ENCODE assay signal across 18 mouse cellular contexts in genomic region chr13:44019304-44019583, GRCm38 (mm10).
DNase-seq lines count a peak whose midpoint lies in the region; ATAC-seq and TF ChIP-seq lines count a peak whose summit lies in the region.
"Had no signal": no experiment of that assay in that cellular context is flagged by ENCODE, and none has a peak within 500 bp of the region (broad histone marks: within the 10 kb centered on the region; RNA-seq: fewer than 3 reads in every experiment).

No protein-coding gene starts in this region.

- H3K36me3 ChIP-seq in forebrain, embryonic 13.5 days (ENCODE audit: poor library complexity, severe bottlenecking), result no peaks in the 10 kb centered on the region
- no peaks in the 10 kb centered on the region for H3K36me3 ChIP-seq in forebrain, postnatal 0 days (ENCODE audit: insufficient read depth)
- H3K36me3 ChIP-seq in hindbrain, postnatal 0 days (ENCODE audit: insufficient read depth, low read length), result no peaks in the 10 kb centered on the region
- no peaks in the 10 kb centered on the region for H3K36me3 ChIP-seq in hindbrain, embryonic 16.5 days (ENCODE audit: control insufficient read depth, insufficient read depth, low read length)
- H3K36me3 ChIP-seq in midbrain, embryonic 11.5 days (ENCODE audit: control insufficient read depth, insufficient read depth, low read length), result no peaks in the 10 kb centered on the region
- H3K36me3 ChIP-seq in midbrain, embryonic 14.5 days (ENCODE audit: control insufficient read depth, insufficient read depth, low read length), result no peaks in the 10 kb centered on the region
- H3K36me3 ChIP-seq: hindbrain, embryonic 15.5 days; limb, embryonic 13.5 days; liver, embryonic 13.5 days had no signal

- no peak for DNase-seq in forebrain, postnatal 0 days
- no peak for DNase-seq in hindbrain, postnatal 0 days (ENCODE audit: low spot score)
- DNase-seq in midbrain, embryonic 11.5 days (ENCODE audit: low spot score, missing footprints), result no peak
- DNase-seq in midbrain, embryonic 14.5 days, result no peak
- DNase-seq in adrenal gland, postnatal 4 days (ENCODE audit: low spot score in 2 of 2), result no peak
- DNase-seq: adrenal gland, postnatal 36 days; cerebellum, adult 18-20 months; cerebellum, postnatal 36 days; kidney, adult 11 months; liver, embryonic 13.5 days; lung, postnatal 14 days; right cerebral cortex, postnatal 4 days; thymus, adult 2 months had no signal

- no peak for ATAC-seq in forebrain, embryonic 13.5 days
- no peak for ATAC-seq in forebrain, postnatal 0 days
- 0 out of 2 replicates have a peak, but pooled peaks have one; percentile 12 for ATAC-seq in hindbrain, postnatal 0 days
- no peak for ATAC-seq in hindbrain, embryonic 16.5 days
- no peak; the same call in 1 of the 2 replicates for ATAC-seq in midbrain, embryonic 11.5 days (ENCODE audit: low FRiP score)
- ATAC-seq in midbrain, embryonic 14.5 days (ENCODE audit: low FRiP score, low TSS enrichment), result no peak

- no peak overlapping the region for H3K4me3 ChIP-seq in forebrain, embryonic 13.5 days
- no peak overlapping the region for H3K4me3 ChIP-seq in forebrain, postnatal 0 days (ENCODE audit: low read depth, low read length)
- H3K4me3 ChIP-seq in hindbrain, postnatal 0 days (ENCODE audit: low read length), result no peak overlapping the region
- H3K4me3 ChIP-seq in hindbrain, embryonic 16.5 days (ENCODE audit: low read length), result no peak overlapping the region
- no peak overlapping the region for H3K4me3 ChIP-seq in midbrain, embryonic 11.5 days (ENCODE audit: low read depth, low read length)
- H3K4me3 ChIP-seq in midbrain, embryonic 14.5 days (replicated peaks; ENCODE audit: low read depth, low read length), result no peak overlapping the region
- H3K4me3 ChIP-seq: hindbrain, embryonic 15.5 days; limb, embryonic 13.5 days; liver, embryonic 13.5 days had no signal

- peaks cover 15% of the 10 kb centered on the region for H3K27me3 ChIP-seq in forebrain, embryonic 13.5 days
- peaks cover 3% of the 10 kb centered on the region; the same call in 1 of the 2 replicates for H3K27me3 ChIP-seq in forebrain, postnatal 0 days (ENCODE audit: insufficient read depth, low read length)
- no peaks in the 10 kb centered on the region for H3K27me3 ChIP-seq in hindbrain, postnatal 0 days (ENCODE audit: insufficient read depth, low read length)
- no peaks in the 10 kb centered on the region for H3K27me3 ChIP-seq in hindbrain, embryonic 16.5 days (replicated peaks; ENCODE audit: control insufficient read depth, insufficient read depth, low read length)
- H3K27me3 ChIP-seq in midbrain, embryonic 11.5 days (ENCODE audit: control insufficient read depth, insufficient read depth, low read length), result peaks cover 70% of the 10 kb centered on the region
- H3K27me3 ChIP-seq in midbrain, embryonic 14.5 days (ENCODE audit: control insufficient read depth, insufficient read depth, low read length), result peaks cover 54% of the 10 kb centered on the region; the same call in 1 of the 2 replicates
- H3K27me3 ChIP-seq: CH12.LX; limb, embryonic 13.5 days; liver, embryonic 13.5 days had no signal

- no peaks in the 10 kb centered on the region for H3K9me3 ChIP-seq in forebrain, embryonic 13.5 days (replicated peaks)
- H3K9me3 ChIP-seq in forebrain, postnatal 0 days (ENCODE audit: low read length), result no peaks in the 10 kb centered on the region
- H3K9me3 ChIP-seq in hindbrain, postnatal 0 days (ENCODE audit: low read length), result no peaks in the 10 kb centered on the region
- H3K9me3 ChIP-seq in hindbrain, embryonic 16.5 days (ENCODE audit: control insufficient read depth, low read length), result no peaks in the 10 kb centered on the region
- H3K9me3 ChIP-seq in midbrain, embryonic 11.5 days (ENCODE audit: control insufficient read depth, low read length), result no peaks in the 10 kb centered on the region
- H3K9me3 ChIP-seq in midbrain, embryonic 14.5 days (ENCODE audit: control insufficient read depth, low read length), result no peaks in the 10 kb centered on the region
- H3K9me3 ChIP-seq: hindbrain, embryonic 15.5 days; limb, embryonic 13.5 days; liver, embryonic 13.5 days had no signal

- no peak overlapping the region for H3K27ac ChIP-seq in forebrain, embryonic 13.5 days
- H3K27ac ChIP-seq in forebrain, postnatal 0 days (ENCODE audit: low read depth, low read length), result no peak overlapping the region
- H3K27ac ChIP-seq in hindbrain, postnatal 0 days, result no peak overlapping the region
- no peak overlapping the region for H3K27ac ChIP-seq in hindbrain, embryonic 16.5 days (ENCODE audit: low read depth, low read length)
- peak overlapping the region; percentile 47; the same call in 1 of the 2 replicates for H3K27ac ChIP-seq in midbrain, embryonic 11.5 days (ENCODE audit: low read depth, low read length)
- no peak overlapping the region for H3K27ac ChIP-seq in midbrain, embryonic 14.5 days (replicated peaks; ENCODE audit: low read depth, low read length)
- H3K27ac ChIP-seq: hindbrain, embryonic 15.5 days; limb, embryonic 13.5 days; liver, embryonic 13.5 days had no signal

- 0 out of 2 replicates have a peak overlapping the region, but pooled peaks have one; percentile 22 for H3K4me2 ChIP-seq in forebrain, embryonic 13.5 days
- H3K4me2 ChIP-seq in forebrain, postnatal 0 days (ENCODE audit: low read depth), result no peak overlapping the region
- H3K4me2 ChIP-seq in hindbrain, postnatal 0 days (ENCODE audit: low read depth, low read length), result no peak overlapping the region
- no peak overlapping the region for H3K4me2 ChIP-seq in hindbrain, embryonic 16.5 days (ENCODE audit: low read length)
- H3K4me2 ChIP-seq in midbrain, embryonic 11.5 days, result no peak overlapping the region
- no peak overlapping the region for H3K4me2 ChIP-seq in midbrain, embryonic 14.5 days (ENCODE audit: low read length)
- H3K4me2 ChIP-seq: limb, embryonic 13.5 days; liver, embryonic 13.5 days had no signal

- peaks cover 41% of the 10 kb centered on the region for H3K4me1 ChIP-seq in forebrain, embryonic 13.5 days
- no peaks in the 10 kb centered on the region for H3K4me1 ChIP-seq in forebrain, postnatal 0 days (ENCODE audit: insufficient read depth)
- H3K4me1 ChIP-seq in hindbrain, postnatal 0 days (ENCODE audit: insufficient read depth, low read length), result no peaks in the 10 kb centered on the region
- H3K4me1 ChIP-seq in hindbrain, embryonic 16.5 days (ENCODE audit: control insufficient read depth, insufficient read depth, low read depth, low read length), result peaks cover 8% of the 10 kb centered on the region
- peaks cover 29% of the 10 kb centered on the region for H3K4me1 ChIP-seq in midbrain, embryonic 11.5 days (ENCODE audit: control insufficient read depth, insufficient read depth, low read length)
- H3K4me1 ChIP-seq in midbrain, embryonic 14.5 days (ENCODE audit: control insufficient read depth, insufficient read depth, low read length), result peaks cover 18% of the 10 kb centered on the region
- H3K4me1 ChIP-seq: liver, embryonic 13.5 days had no signal

- H3K9ac ChIP-seq in forebrain, embryonic 13.5 days, result no peak overlapping the region
- no peak overlapping the region for H3K9ac ChIP-seq in forebrain, postnatal 0 days
- no peak overlapping the region for H3K9ac ChIP-seq in hindbrain, postnatal 0 days (replicated peaks; ENCODE audit: low read length)
- no peak overlapping the region for H3K9ac ChIP-seq in hindbrain, embryonic 16.5 days (ENCODE audit: low read depth, low read length)
- H3K9ac ChIP-seq in midbrain, embryonic 11.5 days (ENCODE audit: low read length), result no peak overlapping the region
- no peak overlapping the region for H3K9ac ChIP-seq in midbrain, embryonic 14.5 days (replicated peaks; ENCODE audit: low read length)
- H3K9ac ChIP-seq: hindbrain, embryonic 15.5 days; limb, embryonic 13.5 days; liver, embryonic 13.5 days had no signal

- no peak for TF ChIP-seq CTCF in forebrain, postnatal 0 days (IDR thresholded peaks at IDR 0.05; ENCODE audit: low read depth)
- no peak for TF ChIP-seq CTCF in hindbrain, postnatal 0 days (IDR thresholded peaks at IDR 0.05; ENCODE audit: low read depth)
